Mouse (Mus musculus) embryonic fibroblast, embryonic 13.5 days (primary cell): ENCODE measurements around the gene Scfd1.

ENCODE experiments used
- CTCF ChIP-seq: IDR thresholded peaks from 2 replicates; pipeline ENCODE4 v1.5.1; 2011; ENCODE audit warnings: mild to moderate bottlenecking, control low read depth, low read length, moderate library complexity, borderline replicate concordance; ENCODE audit not compliant: insufficient read depth
- POLR2A ChIP-seq: IDR thresholded peaks from 2 replicates; pipeline ENCODE4 v1.6.1; 2011; ENCODE audit warnings: low read depth, mild to moderate bottlenecking, control low read depth, low read length, moderate library complexity

GRCm38 (mm10) chr12:51438311-51438710, 61.0 kb downstream of the Scfd1 start:
- TF ChIP-seq POLR2A (no peak), CTCF (no peak)
